Comparison of ENCODE assay signal across 7 mouse cellular contexts in genomic region chr3:103172615-103173014, GRCm38 (mm10). TPM values are rescaled to one million over a fixed set of nuclear protein-coding genes. Genes with fewer than 3 reads are reported as not detected.
DNase-seq lines count a peak whose midpoint lies in the region; ATAC-seq and TF ChIP-seq lines count a peak whose summit lies in the region.

No protein-coding gene starts in this region.

- H3K36me3 ChIP-seq in testis, adult 2 months (ENCODE audit: control insufficient read depth, insufficient read depth, low read length), result no peaks in the 10 kb centered on the region; the same call in 1 of the 2 replicates
- peaks cover 41% of the 10 kb centered on the region for H3K36me3 ChIP-seq in forebrain, embryonic 13.5 days (ENCODE audit: poor library complexity, severe bottlenecking)
- peaks cover 52% of the 10 kb centered on the region for H3K36me3 ChIP-seq in liver, embryonic 14.5 days (replicated peaks; ENCODE audit: control insufficient read depth, insufficient read depth, low read depth)

- no peak overlapping the region for H3K27ac ChIP-seq in testis, adult 2 months (ENCODE audit: control insufficient read depth, insufficient read depth, low read depth, low read length)
- H3K27ac ChIP-seq in forebrain, embryonic 13.5 days, result no peak overlapping the region
- H3K27ac ChIP-seq in liver, embryonic 14.5 days, result peak overlapping the region; percentile 46

- TF ChIP-seq EP300 in liver, embryonic 14.5 days (IDR thresholded peaks at IDR 0.05; ENCODE audit: low read depth), result no peak

- 55% methylated on average over 5 of the region's 5 CpGs for WGBS in forebrain, embryonic 13.5 days
- 12% methylated on average over 5 of the region's 5 CpGs for WGBS in liver, embryonic 14.5 days (ENCODE audit: insufficient replicate concordance)

- peak overlapping the region; percentile 89 for H3K9ac ChIP-seq in forebrain, embryonic 13.5 days
- H3K9ac ChIP-seq in liver, embryonic 14.5 days (replicated peaks), result peak overlapping the region; percentile 95

- no peak for DNase-seq in testis, postnatal 14 days (ENCODE audit: low spot score)
- no peak for DNase-seq in liver, embryonic 14.5 days (ENCODE audit: low read depth in 3 of 3, low spot score in 3 of 3)
- DNase-seq in embryo, embryonic 11 days, result no peak
- no peak for DNase-seq in embryo, embryonic 10.5 days (ENCODE audit: low spot score)

- peak overlapping the region; percentile 70 for H3K4me3 ChIP-seq in testis, adult 2 months (ENCODE audit: control insufficient read depth, low read depth, low read length)
- H3K4me3 ChIP-seq in forebrain, embryonic 13.5 days, result peak overlapping the region; percentile 82
- H3K4me3 ChIP-seq in liver, embryonic 14.5 days (ENCODE audit: insufficient read depth in 1 of 2, low read depth in 2 of 2, low read length in 2 of 2), result peak overlapping the region; percentile 91 to 93

- H3K27me3 ChIP-seq in testis, adult 2 months (ENCODE audit: control insufficient read depth, insufficient read depth, low read length), result no peaks in the 10 kb centered on the region
- no peaks in the 10 kb centered on the region for H3K27me3 ChIP-seq in forebrain, embryonic 13.5 days
- H3K27me3 ChIP-seq in liver, embryonic 14.5 days (ENCODE audit: control insufficient read depth, insufficient read depth, low read length), result no peaks in the 10 kb centered on the region

- no peaks in the 10 kb centered on the region for H3K9me3 ChIP-seq in forebrain, embryonic 13.5 days (replicated peaks)
- H3K9me3 ChIP-seq in liver, embryonic 14.5 days (ENCODE audit: control insufficient read depth, low read length), result no peaks in the 10 kb centered on the region

- H3K4me2 ChIP-seq in forebrain, embryonic 13.5 days, result peak overlapping the region; percentile 81
- peak overlapping the region; percentile 96 for H3K4me2 ChIP-seq in liver, embryonic 14.5 days (ENCODE audit: low read depth)

- no peak for ATAC-seq in forebrain, embryonic 13.5 days
- ATAC-seq in liver, embryonic 14.5 days (ENCODE audit: insufficient read depth), result no peak
- no peak for ATAC-seq in inflammation-experienced regulatory T-cells, adult 6 months

- TF ChIP-seq POLR2A in testis, adult 2 months (IDR thresholded peaks at IDR 0.05; ENCODE audit: control insufficient read depth, low read depth, low read length), result no peak

- no peaks in the 10 kb centered on the region; the same call in 1 of the 2 replicates for H3K4me1 ChIP-seq in testis, adult 2 months (ENCODE audit: control insufficient read depth, insufficient read depth, low read length)
- H3K4me1 ChIP-seq in forebrain, embryonic 13.5 days, result peaks cover 11% of the 10 kb centered on the region
- peaks cover 28 to 30% of the 10 kb centered on the region in 2 experiments for H3K4me1 ChIP-seq in liver, embryonic 14.5 days (replicated peaks; ENCODE audit: control insufficient read depth in 2 of 2, insufficient read depth in 2 of 2, low read length in 1 of 2)

- no peak for TF ChIP-seq CTCF in testis, adult 2 months (IDR thresholded peaks at IDR 0.05; ENCODE audit: control insufficient read depth, insufficient read depth, insufficient replicate concordance, low read depth, low read length)
- no peak for TF ChIP-seq CTCF in liver, embryonic 14.5 days (IDR thresholded peaks at IDR 0.05; ENCODE audit: low read depth)

RNA-seq across cellular contexts. Expression of gene Bcas2, which starts 1.2 kb away (rescaled TPM):
- 72.6 and 82.1 TPM in 2 replicates for polyA plus RNA-seq in testis, adult 2 months (2012; rRNA removed)
- polyA plus RNA-seq in forebrain, embryonic 13.5 days (2015; fragmentation: Nextera tagmentation; extraction: Ambion mirVana), result 254 and 269 TPM in 2 replicates
- polyA plus RNA-seq in liver, embryonic 14.5 days (2012; rRNA removed), result 58.1 and 104 TPM in 2 replicates
- polyA plus RNA-seq in liver, embryonic 14.5 days (2014; fragmentation: Nextera tagmentation; extraction: Ambion mirVana), result 135 and 152 TPM in 2 replicates
- 100 to 1,000 TPM; 112 to 144 (median 131) TPM for polyA plus RNA-seq in inflammation-experienced regulatory T-cells, adult 6 months (2017; shearing (Covaris generic))
